Mouse (Mus musculus) CH12.LX (cell line): ENCODE measurements around the gene Gm43720. TPM values are rescaled to one million over a fixed set of nuclear protein-coding genes. Genes with fewer than 3 reads are reported as not detected.

ENCODE experiments used
- DNase-seq: peaks from one replicate; pipeline ENCODE4 v3.0.0-alpha.2; 2013; ENCODE audit errors: extremely low read depth
- H3K27ac ChIP-seq: 2 replicates; pipeline ENCODE4 v1.5.1; 2012; ENCODE audit warnings: low read depth, mild to moderate bottlenecking, control low read depth, moderate library complexity; ENCODE audit not compliant: insufficient read depth
- H3K27me3 ChIP-seq: replicated peaks from 2 replicates; pipeline ENCODE3; 2012; ENCODE audit warnings: inconsistent platforms
- H3K36me3 ChIP-seq, 2 experiments: replicated peaks in 1 of 2; 2 replicates each; pipeline versions ENCODE3 to v1.6.1; 2012; ENCODE audit warnings: inconsistent platforms in 1 of 2, low read length in 1 of 2, mild to moderate bottlenecking in 1 of 2, mixed read lengths in 1 of 2, moderate library complexity in 1 of 2; ENCODE audit not compliant: control insufficient read depth in 1 of 2, insufficient read depth in 1 of 2
- H3K4me1 ChIP-seq, 2 experiments: 2 replicates each; pipeline ENCODE4 v1.6.1; 2012; ENCODE audit warnings: inconsistent platforms in 1 of 2, moderate library complexity in 1 of 2; ENCODE audit not compliant: insufficient read depth in 2 of 2, control insufficient read depth in 1 of 2
- H3K4me2 ChIP-seq: 2 replicates; pipeline ENCODE4 v1.6.1; 2012; ENCODE audit warnings: low read depth, mild to moderate bottlenecking, control low read depth; ENCODE audit not compliant: poor library complexity, insufficient read depth, severe bottlenecking
- H3K4me3 ChIP-seq, 3 experiments: fragments of 150-350 bp in 1 of 3; sonication (generic) in 1 of 3; replicated peaks in 1 of 3; 2 replicates each; pipeline versions ENCODE3 to v1.5.1; 2011 to 2012; ENCODE audit warnings: low read depth in 2 of 3, low read length in 2 of 3, mild to moderate bottlenecking in 2 of 3, moderate library complexity in 2 of 3, control low read depth in 1 of 3, improper control_type of control experiment in 1 of 3, inconsistent platforms in 1 of 3, mixed read lengths in 1 of 3; ENCODE audit not compliant: poor library complexity in 1 of 3
- H3K79me2 ChIP-seq: replicated peaks from 2 replicates; pipeline ENCODE4 v1.6.1; 2012; ENCODE audit warnings: mild to moderate bottlenecking, moderate library complexity; ENCODE audit not compliant: control insufficient read depth, poor library complexity, insufficient read depth, severe bottlenecking; ENCODE audit errors: extremely low read depth
- H3K9ac ChIP-seq: 2 replicates; pipeline ENCODE4 v1.6.1; 2012; ENCODE audit warnings: low read depth, mild to moderate bottlenecking, control low read depth, moderate library complexity; ENCODE audit not compliant: insufficient read depth
- H3K9me3 ChIP-seq: replicated peaks from 2 replicates; pipeline ENCODE3; 2012; ENCODE audit warnings: low read length, inconsistent platforms, mixed read lengths
- BHLHE40 ChIP-seq: IDR thresholded peaks from 2 replicates; pipeline ENCODE4 v1.6.1; 2011; ENCODE audit warnings: mild to moderate bottlenecking, low read depth, low read length, improper control_type of control experiment
- ETS1 ChIP-seq: conservative IDR thresholded peaks from 2 replicates; pipeline ENCODE4 v1.6.1; 2012; ENCODE audit warnings: low read depth, mild to moderate bottlenecking, inconsistent platforms, low read length, improper control_type of control experiment, moderate library complexity
- HCFC1 ChIP-seq: IDR thresholded peaks from 2 replicates; pipeline ENCODE4 v1.6.1; 2012; ENCODE audit warnings: low read depth, mild to moderate bottlenecking, inconsistent platforms, low read length, improper control_type of control experiment
- JUND ChIP-seq: conservative IDR thresholded peaks from 2 replicates; pipeline ENCODE4 v1.6.1; 2011; ENCODE audit warnings: low read depth, low read length, improper control_type of control experiment
- MAFK ChIP-seq: IDR thresholded peaks from 2 replicates; pipeline ENCODE4 v1.6.1; 2011; ENCODE audit warnings: low read length, improper control_type of control experiment; ENCODE audit not compliant: insufficient replicate concordance
- MEF2A ChIP-seq: IDR thresholded peaks from 2 replicates; pipeline ENCODE4 v1.6.1; 2014; ENCODE audit warnings: low read depth, mild to moderate bottlenecking, inconsistent platforms, low read length, improper control_type of control experiment, borderline replicate concordance
- MXI1 ChIP-seq: IDR thresholded peaks from 2 replicates; pipeline ENCODE4 v1.6.1; 2011; ENCODE audit warnings: mild to moderate bottlenecking, low read depth, low read length, improper control_type of control experiment
- NELFE ChIP-seq: IDR thresholded peaks from 2 replicates; pipeline ENCODE4 v1.6.1; 2011; ENCODE audit warnings: low read depth, low read length, improper control_type of control experiment
- POLR2A ChIP-seq: IDR thresholded peaks from 2 replicates; pipeline ENCODE4 v1.6.1; 2011; ENCODE audit warnings: low read depth, mild to moderate bottlenecking, improper control_type of control experiment, low read length
- POLR2AphosphoS2 ChIP-seq: IDR thresholded peaks from 2 replicates; pipeline ENCODE4 v1.6.1; 2011; ENCODE audit warnings: low read depth, low read length, improper control_type of control experiment
- RCOR1 ChIP-seq: conservative IDR thresholded peaks from 2 replicates; pipeline ENCODE4 v1.6.1; 2012; ENCODE audit warnings: low read depth, mild to moderate bottlenecking, inconsistent platforms, low read length, improper control_type of control experiment
- SIN3A ChIP-seq: IDR thresholded peaks from 2 replicates; pipeline ENCODE4 v1.6.1; 2012; ENCODE audit warnings: low read length, improper control_type of control experiment, inconsistent platforms
- TBP ChIP-seq: conservative IDR thresholded peaks from 2 replicates; pipeline ENCODE4 v1.6.1; 2011; ENCODE audit warnings: low read depth, low read length, improper control_type of control experiment
- TCF12 ChIP-seq: IDR thresholded peaks from 2 replicates; pipeline ENCODE4 v1.6.1; 2014; ENCODE audit warnings: low read depth, mild to moderate bottlenecking, inconsistent platforms, low read length, improper control_type of control experiment
- USF1 ChIP-seq: IDR thresholded peaks from 2 replicates; pipeline ENCODE4 v1.6.1; 2014; ENCODE audit warnings: low read depth, mild to moderate bottlenecking, inconsistent platforms, low read length, improper control_type of control experiment
- ZMIZ1 ChIP-seq: IDR thresholded peaks from 2 replicates; pipeline ENCODE4 v1.6.1; 2012; ENCODE audit warnings: low read depth, mild to moderate bottlenecking, inconsistent platforms, low read length, improper control_type of control experiment
- ZNF384 ChIP-seq: IDR thresholded peaks from 2 replicates; pipeline ENCODE4 v1.6.1; 2012; ENCODE audit warnings: low read depth, low read length, improper control_type of control experiment, inconsistent platforms
- dilution Hi-C: fragments of 300-500 bp; cut with MboI; formaldehyde crosslinking; loops from 2 replicates; pipeline ENCODE4 v1.14.3; 2020; ENCODE audit warnings: low sequenced_read_pairs; ENCODE audit not compliant: extremely low pct_unique_long_range_greater_than_20kb, extremely low pct_ligation_motif_present
- in situ Hi-C: fragments of 300-500 bp; cut with MboI; formaldehyde crosslinking; loops from 3 replicates; pipeline ENCODE4 v1.14.3; 2019; ENCODE audit warnings: low sequenced_read_pairs, low pct_ligation_motif_present, low pct_unique_long_range_greater_than_20kb, mixed read lengths
- polyA plus RNA-seq: library from polyadenylated mRNA; unstranded; fragments of >175 nt; gene quantifications from 2 replicates; pipeline ENCODE4 v1.2.1, GENCODE M21; 2012; ENCODE audit warnings: low read depth; ENCODE audit not compliant: insufficient read length
- total RNA-seq, 2 experiments: library from RNA; depleted of rRNA; stranded (reverse); fragments of 300-350 nt in 1 of 2; fragments of >200 nt in 1 of 2; gene quantifications; 2 replicates each; pipeline ENCODE4 v1.2.3; 2012 to 2014

Gm43720 gene
- total and polyA plus RNA-seq, 3 experiments: not detected

GRCm38 (mm10) chr5:138260051-138260450 lies 19.7 kb downstream of the Gm43720 start:
- H3K4me3 ChIP-seq: no peak overlapping the region
- no peak for DNase-seq
- in situ Hi-C loops (no loop called here), dilution Hi-C loops (no loop called here)
- H3K9me3 ChIP-seq: no peaks in the 10 kb centered on the region
- H3K27me3 ChIP-seq: no peaks in the 10 kb centered on the region
- H3K4me2 ChIP-seq: no peak overlapping the region
- H3K9ac ChIP-seq: no peak overlapping the region
- TF ChIP-seq ETS1 (no peak), HCFC1 (no peak), JUND (no peak), NELFE (no peak), TBP (no peak), MAFK (no peak), BHLHE40 (no peak)
- H3K36me3 ChIP-seq: peaks cover 42 to 58% of the 10 kb centered on the region in 2 experiments
- peaks cover 15 to 63% of the 10 kb centered on the region in 2 experiments for H3K4me1 ChIP-seq
- no peak overlapping the region for H3K27ac ChIP-seq
- peaks cover 11% of the 10 kb centered on the region; the same call in 1 of the 2 replicates for H3K79me2 ChIP-seq

- Histone ChIP-seq H3K4me2 (no peak overlapping the region), H3K4me1 (peaks cover 15 to 63% of the 10 kb centered on the region in 2 experiments), H3K27me3 (no peaks in the 10 kb centered on the region), H3K9ac (no peak overlapping the region), H3K79me2 (0 out of 2 replicates have a peak, but pooled peaks cover 6% of the 10 kb centered on the region), H3K9me3 (no peaks in the 10 kb centered on the region), H3K4me3 (no peak overlapping the region), H3K27ac (no peak overlapping the region), H3K36me3 (peaks cover 42 to 57% of the 10 kb centered on the region in 2 experiments)
- no peak for DNase-seq
- dilution Hi-C loops: no loop called here
- in situ Hi-C loops: no loop called here
- TF ChIP-seq MXI1: no peak
- TF ChIP-seq MAFK: no peak
- TF ChIP-seq USF1: no peak
- TF ChIP-seq ZNF384: no peak
- TF ChIP-seq RCOR1: no peak
- no peak for TF ChIP-seq TCF12
- no peak for TF ChIP-seq JUND
- TF ChIP-seq POLR2A: no peak
- no peak for TF ChIP-seq SIN3A
- TF ChIP-seq POLR2AphosphoS2: no peak
- no peak for TF ChIP-seq MEF2A
- TF ChIP-seq NELFE: no peak
- no peak for TF ChIP-seq ZMIZ1
These were observed 20.8 kb downstream of the Gm43720 start for GRCm38 (mm10) chr5:138258993-138259392.
